In the genomic region with DNA sequence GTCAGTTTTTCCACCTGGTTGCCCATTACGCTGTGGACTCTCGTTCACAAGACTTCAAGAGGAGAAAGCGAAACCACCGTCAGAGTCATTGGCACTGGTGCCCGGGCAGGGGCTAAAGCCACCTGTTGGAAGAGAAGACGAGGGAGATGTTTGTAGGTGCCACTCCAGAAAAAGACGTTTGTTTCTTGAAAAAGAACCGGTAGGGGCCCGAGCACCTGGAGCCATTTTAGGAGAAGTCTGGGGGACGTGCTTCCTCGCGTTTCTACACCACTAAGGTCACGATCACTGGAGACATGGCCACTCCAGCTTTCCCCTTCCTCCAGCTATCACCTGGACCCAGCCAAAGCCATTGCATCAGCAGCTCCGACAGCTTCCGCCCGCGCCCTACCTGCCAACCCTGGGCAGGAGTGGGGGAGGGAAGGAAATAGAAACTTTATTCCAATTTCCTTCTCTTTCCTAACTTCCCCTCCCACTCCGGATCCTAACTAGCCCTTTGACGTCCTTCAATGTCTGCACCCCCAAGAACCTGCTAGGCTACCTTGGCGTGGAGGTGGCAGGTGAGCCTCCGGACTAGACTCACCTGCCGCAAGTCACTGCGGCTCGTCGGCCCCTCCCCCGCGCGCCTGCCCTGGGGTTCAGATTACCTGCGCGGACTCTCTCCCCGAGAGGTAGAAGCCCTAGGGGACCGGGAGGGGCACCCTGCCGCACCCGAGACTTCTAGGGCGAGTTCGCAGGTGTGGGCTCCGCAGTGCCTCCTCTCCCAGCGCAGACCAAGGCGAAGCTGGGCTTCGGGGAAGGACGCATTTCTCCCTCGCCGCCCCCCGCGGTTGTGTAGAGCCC, we compare ENCODE assay signal across 8 mouse cellular contexts. TPM values are rescaled to one million over a fixed set of nuclear protein-coding genes. Genes with fewer than 3 reads are reported as not detected.
DNase-seq lines count a peak whose midpoint lies in the region; ATAC-seq and TF ChIP-seq lines count a peak whose summit lies in the region.

No protein-coding gene starts in this region.

- H3K9ac ChIP-seq in midbrain, embryonic 14.5 days (replicated peaks; ENCODE audit: low read length): peak overlapping the region; percentile 69
- H3K9ac ChIP-seq in stomach, embryonic 16.5 days (ENCODE audit: low read length): peak overlapping the region; percentile 79

- ATAC-seq in cerebellum, adult (ENCODE audit: insufficient number of reproducible peaks, low FRiP score, low TSS enrichment): peak; percentile 16; the same call in 1 of the 2 replicates
- peak; percentile 13 for ATAC-seq in midbrain, embryonic 14.5 days (ENCODE audit: low FRiP score, low TSS enrichment)
- peak; percentile 63; the same call in 1 of the 2 replicates for ATAC-seq in stomach, embryonic 16.5 days (ENCODE audit: insufficient read depth, low FRiP score)

- peak overlapping the region; percentile 67; the same call in 1 of the 2 replicates for H3K27ac ChIP-seq in midbrain, embryonic 14.5 days (replicated peaks; ENCODE audit: low read depth, low read length)
- peak overlapping the region; percentile 97 for H3K27ac ChIP-seq in stomach, embryonic 16.5 days (ENCODE audit: low read length)

- no peak for DNase-seq in cerebellum, adult 11 months
- DNase-seq in brain, embryonic 14.5 days (ENCODE audit: low read depth): peak; percentile 31
- peak; percentile 20 for DNase-seq in gastrocnemius, postnatal 25 days
- peak; percentile 63 for DNase-seq in induced T-regulatory cell, adult 2 months (ENCODE audit: low read depth)
- peak; percentile 31 for DNase-seq in liver
- DNase-seq in midbrain, embryonic 14.5 days: peak; percentile 34

- H3K4me1 ChIP-seq in midbrain, embryonic 14.5 days (ENCODE audit: control insufficient read depth, insufficient read depth, low read length): peaks cover 19% of the 10 kb centered on the region
- H3K4me1 ChIP-seq in stomach, embryonic 16.5 days (ENCODE audit: control insufficient read depth, insufficient read depth, low read length): peaks cover 11% of the 10 kb centered on the region; the same call in 1 of the 2 replicates

- no peak for TF ChIP-seq POLR2A in brain, embryonic 14.5 days (IDR thresholded peaks at IDR 0.05; ENCODE audit: borderline replicate concordance, extremely low read depth, insufficient read depth, insufficient read length, poor library complexity, severe bottlenecking)

- under 1% methylated on average over 43 of the region's 45 CpGs for WGBS in midbrain, embryonic 14.5 days
- WGBS in stomach, embryonic 16.5 days: under 1% methylated on average over 45 of the region's 45 CpGs

- no peaks in the 10 kb centered on the region for H3K36me3 ChIP-seq in midbrain, embryonic 14.5 days (ENCODE audit: control insufficient read depth, insufficient read depth, low read length)
- H3K36me3 ChIP-seq in stomach, embryonic 16.5 days (ENCODE audit: control insufficient read depth, insufficient read depth, low read length): no peaks in the 10 kb centered on the region

- TF ChIP-seq CTCF in brain, embryonic 14.5 days (IDR thresholded peaks at IDR 0.05; ENCODE audit: borderline replicate concordance, extremely low read depth, insufficient read depth, insufficient read length): no peak

- H3K4me3 ChIP-seq in midbrain, embryonic 14.5 days (replicated peaks; ENCODE audit: low read depth, low read length): peak overlapping the region; percentile 76
- H3K4me3 ChIP-seq in stomach, embryonic 16.5 days (replicated peaks; ENCODE audit: low read length): peak overlapping the region; percentile 70

- H3K4me2 ChIP-seq in midbrain, embryonic 14.5 days (ENCODE audit: low read length): peak overlapping the region; percentile 100
- peak overlapping the region; percentile 97 for H3K4me2 ChIP-seq in stomach, embryonic 16.5 days (ENCODE audit: low read depth, low read length)

- peaks cover 8% of the 10 kb centered on the region; the same call in 1 of the 2 replicates for H3K27me3 ChIP-seq in midbrain, embryonic 14.5 days (ENCODE audit: control insufficient read depth, insufficient read depth, low read length)
- H3K27me3 ChIP-seq in stomach, embryonic 16.5 days (ENCODE audit: control insufficient read depth, insufficient read depth, low read length): no peaks in the 10 kb centered on the region

- no peaks in the 10 kb centered on the region for H3K9me3 ChIP-seq in midbrain, embryonic 14.5 days (ENCODE audit: control insufficient read depth, low read length)
- H3K9me3 ChIP-seq in stomach, embryonic 16.5 days (replicated peaks; ENCODE audit: control insufficient read depth, low read length): 0 out of 2 replicates have a peak, but pooled peaks cover 3% of the 10 kb centered on the region

RNA-seq across cellular contexts. Expression of a gene that starts 29.5 kb away (rescaled TPM):
- 8.1 and 11.7 TPM in 2 replicates for polyA plus RNA-seq in brain, embryonic 14.5 days (2012; rRNA removed)
- total RNA-seq in gastrocnemius, postnatal 25 days (2021): 1 to 10 TPM; 2.1 to 2.8 TPM
- 7.1 and 9.1 TPM in 2 replicates for polyA plus RNA-seq in midbrain, embryonic 14.5 days (2014; fragmentation: Nextera tagmentation; extraction: Ambion mirVana)
- polyA plus RNA-seq in stomach, embryonic 16.5 days (2015; fragmentation: Nextera tagmentation; extraction: Ambion mirVana): 23.2 and 24.7 TPM in 2 replicates

Comparison
In these comparisons a context has a peak if more than half of its experiments do, and no peak if none do; other contexts are left out.
1. ATAC-seq: peak in every context shown above with its lines; median percentile 63 in stomach, embryonic 16.5 days; 16 in cerebellum, adult; 13 in midbrain, embryonic 14.5 days.